Mouse (Mus musculus) adrenal gland, postnatal 36 days (tissue): Measurements from ENCODE around the gene Rbm44. TPM values are rescaled to one million over a fixed set of nuclear protein-coding genes. Genes with fewer than 3 reads are reported as not detected.

ENCODE experiments used
- DNase-seq, 2 experiments: peaks; one replicate each; pipeline ENCODE4 v3.0.0; 2021; ENCODE audit warnings: mixed read lengths in 1 of 2
- total RNA-seq, 2 experiments: library from RNA; stranded (reverse); gene quantifications; 2 replicates each; pipeline ENCODE4 v1.2.3; 2021

Rbm44 gene
- total RNA-seq, 2 experiments from 2014 or later = not detected

DNA sequence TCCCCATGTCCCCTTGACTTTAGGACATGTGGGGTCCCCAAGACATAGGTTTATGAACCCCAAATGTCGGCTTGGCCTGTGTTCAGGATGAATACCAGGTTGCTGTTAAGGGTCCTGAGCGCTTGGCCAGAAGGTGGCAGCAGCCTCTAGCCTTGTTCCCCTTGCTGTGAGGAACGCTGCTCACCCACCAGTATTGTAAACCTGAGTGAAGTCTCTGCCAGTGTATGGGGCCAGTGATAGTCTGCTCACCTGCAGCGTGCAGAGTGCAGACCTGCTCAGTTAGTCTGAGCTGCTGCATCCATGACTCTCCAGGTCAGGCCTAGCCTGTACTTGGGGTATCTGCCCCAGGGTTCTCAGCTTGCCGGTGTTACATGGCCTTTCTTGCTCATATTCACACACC is 34.2 kb downstream of the Rbm44 start:
- DNase-seq = peak; percentile 64 to 79

GRCm38 (mm10) chr1:91179533-91180173 is 34.8 kb downstream of the Rbm44 start, which contains the start of gene Ramp1:
Gene Ramp1, plus strand, starts transcription at chr1:91179822.
- DNase-seq = peak; percentile 48 to 65

DNA sequence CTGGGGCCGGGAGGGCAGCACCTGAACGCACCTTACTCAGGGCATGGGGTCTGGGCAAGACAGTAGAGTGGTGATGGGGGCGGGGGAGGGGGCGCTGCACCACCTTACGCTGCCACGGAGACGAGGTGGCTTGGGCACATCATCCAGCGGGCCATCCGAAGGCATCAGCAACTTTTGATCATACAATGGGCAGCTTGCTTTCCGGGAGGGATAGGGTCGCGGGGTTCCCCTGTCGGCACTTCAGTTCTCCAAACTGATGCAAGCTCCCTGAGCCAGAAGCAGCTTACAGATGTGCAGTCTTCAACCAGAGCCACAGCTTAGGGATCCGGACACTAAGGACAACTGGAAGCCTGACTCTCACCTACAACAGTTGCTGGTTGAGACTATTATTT is 35.3 kb downstream of the Rbm44 start:
- DNase-seq = no peak

DNA sequence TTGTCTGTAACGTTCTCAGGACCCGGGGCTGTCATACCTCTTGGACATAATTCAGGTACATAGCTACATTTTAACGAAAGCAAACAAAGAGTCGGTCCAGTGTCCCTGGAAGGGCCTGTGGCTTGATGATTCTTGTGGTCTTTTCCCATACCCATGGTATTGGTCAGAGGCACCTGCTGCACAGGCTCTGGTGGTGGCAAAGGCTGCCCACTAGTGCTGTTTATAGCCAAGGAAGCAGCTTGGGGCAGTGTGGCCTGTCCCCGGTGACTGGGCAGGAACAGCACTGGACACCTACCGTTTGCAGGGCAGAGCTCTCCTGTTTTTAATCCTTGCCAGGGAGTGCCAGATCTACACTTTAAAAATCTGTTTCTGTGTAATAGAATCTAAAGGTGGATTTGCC is 35.8 kb downstream of the Rbm44 start:
- no peak for DNase-seq

GRCm38 (mm10) chr1:91181261-91181660 is 36.4 kb downstream of the Rbm44 start:
- no peak for DNase-seq

GRCm38 (mm10) chr1:91181784-91182450 is 37.0 kb downstream of the Rbm44 start:
- no peak for DNase-seq

DNA sequence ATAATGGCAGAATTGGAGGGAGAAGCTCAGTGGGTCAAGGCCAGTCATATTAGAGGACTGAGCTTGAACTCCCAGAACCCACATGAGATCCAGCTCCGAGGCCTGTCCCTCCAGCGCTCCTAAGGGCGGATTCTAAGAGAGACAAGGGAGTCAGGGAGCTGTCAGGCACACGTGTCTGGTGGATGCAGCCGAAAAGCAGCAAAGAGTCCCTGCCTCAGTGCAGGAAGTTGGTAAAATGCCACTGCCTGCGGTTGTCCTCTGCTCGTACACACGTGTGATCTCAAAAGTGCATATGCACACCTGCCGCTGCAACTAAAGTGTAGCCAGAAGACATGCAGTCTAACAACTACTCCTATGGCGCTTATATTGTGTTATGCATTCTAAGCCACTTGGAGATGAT is 38.4 kb downstream of the Rbm44 start:
- no peak for DNase-seq

- DNase-seq = no peak
Measured at GRCm38 (mm10) chr1:91186677-91187076, 41.8 kb downstream of the Rbm44 start.

DNA sequence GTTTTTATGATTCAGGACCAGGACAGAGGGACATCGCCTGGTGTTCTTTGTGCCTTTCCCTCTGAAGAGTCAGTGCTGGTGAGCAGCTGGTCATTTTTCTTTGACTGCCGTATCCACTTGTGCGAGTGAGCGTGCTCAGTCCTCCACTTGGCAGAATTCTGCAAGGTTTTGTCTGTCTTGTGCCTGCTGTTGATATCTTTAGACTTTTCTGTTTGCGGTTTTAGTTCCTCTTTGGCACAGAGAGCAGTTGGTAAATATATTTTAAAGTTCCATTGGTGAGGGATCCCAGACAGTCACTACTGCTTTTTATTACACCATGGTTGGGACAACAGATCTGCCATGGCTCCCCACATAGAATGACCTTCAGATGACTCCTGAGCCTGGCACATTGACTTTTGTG is 42.4 kb downstream of the Rbm44 start:
- DNase-seq = no peak

GRCm38 (mm10) chr1:91187786-91188640 is 43.1 kb downstream of the Rbm44 start:
- DNase-seq = no peak

DNA sequence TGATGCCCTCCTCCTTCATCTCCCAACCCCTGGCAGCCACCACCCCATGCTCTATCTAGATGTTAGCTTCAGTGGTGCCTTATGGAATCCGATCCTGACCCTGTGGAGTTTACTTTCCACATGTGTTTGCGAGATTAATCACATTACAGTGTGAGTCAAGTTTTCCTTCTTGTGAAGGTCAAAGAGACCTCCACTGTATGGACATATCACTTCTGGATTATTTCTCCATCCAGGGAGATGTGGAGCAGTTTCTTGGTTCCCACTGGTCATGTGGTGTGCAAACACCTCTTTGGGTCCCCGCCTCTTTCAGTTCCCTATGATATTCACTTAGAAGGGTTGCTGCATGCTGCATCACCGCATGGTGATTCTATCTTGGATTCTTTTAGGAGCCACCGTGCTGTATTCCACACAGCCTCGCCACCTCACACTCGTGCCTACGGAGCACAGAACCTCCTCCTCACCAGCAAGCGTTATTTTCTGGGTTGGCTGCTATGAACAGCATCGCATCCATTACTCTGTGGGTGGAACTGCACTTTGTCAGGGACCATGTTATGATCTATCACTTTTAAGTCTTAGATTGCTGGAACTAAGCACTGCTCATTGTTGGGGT is 44.1 kb downstream of the Rbm44 start:
- DNase-seq = no peak

- DNase-seq = no peak
Measured at GRCm38 (mm10) chr1:91192184-91192583, 47.3 kb downstream of the Rbm44 start.

- no peak for DNase-seq
Measured at GRCm38 (mm10) chr1:91193242-91193641, 48.4 kb downstream of the Rbm44 start.

GRCm38 (mm10) chr1:91193680-91194079 is 48.8 kb downstream of the Rbm44 start:
- no peak for DNase-seq

DNA sequence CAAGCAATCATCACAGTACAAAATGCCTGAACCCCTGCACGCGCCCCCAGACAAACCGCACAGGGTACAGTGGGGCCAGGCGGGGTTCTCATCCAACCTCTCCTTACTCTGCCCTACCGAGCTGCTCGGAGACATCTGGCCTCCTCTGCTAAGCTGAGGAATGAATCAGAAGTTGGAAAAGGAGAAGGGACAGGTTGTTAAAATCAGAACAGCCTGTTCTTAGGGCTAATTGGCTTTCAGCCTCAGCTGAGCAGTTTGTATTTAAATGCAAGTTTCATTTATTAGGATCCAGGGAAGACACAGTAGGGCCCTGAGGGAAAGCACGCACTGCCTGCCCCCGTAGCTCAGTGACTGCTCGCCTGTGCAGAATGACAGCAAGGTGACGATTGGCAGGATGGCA is 54.9 kb downstream of the Rbm44 start:
- no peak for DNase-seq

- DNase-seq = no peak
Measured at GRCm38 (mm10) chr1:91201122-91201521, 56.2 kb downstream of the Rbm44 start.

GRCm38 (mm10) chr1:91204221-91204765 is 59.4 kb downstream of the Rbm44 start:
- no peak for DNase-seq

- no peak for DNase-seq
Measured at GRCm38 (mm10) chr1:91205651-91206050, 60.8 kb downstream of the Rbm44 start.

DNA sequence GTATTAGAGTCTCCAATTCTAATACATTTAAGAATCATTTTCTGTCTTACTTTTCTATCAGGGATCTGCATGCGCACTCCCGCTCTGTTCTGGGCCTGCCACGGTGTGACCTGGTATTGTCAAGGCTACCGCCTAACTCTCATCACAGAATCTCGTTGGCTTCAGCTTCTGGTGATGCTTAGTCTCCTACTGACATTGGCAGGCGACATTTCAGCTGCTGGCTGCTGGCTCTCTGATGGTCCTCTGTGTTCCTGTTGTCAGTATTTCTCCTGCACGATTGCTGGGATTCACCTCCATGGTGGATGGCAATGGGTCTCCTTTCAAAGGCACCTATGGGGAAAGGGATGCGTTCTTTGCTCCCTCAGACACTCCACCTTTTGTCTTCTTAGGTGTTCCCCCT is 61.4 kb downstream of the Rbm44 start:
- no peak for DNase-seq

DNA sequence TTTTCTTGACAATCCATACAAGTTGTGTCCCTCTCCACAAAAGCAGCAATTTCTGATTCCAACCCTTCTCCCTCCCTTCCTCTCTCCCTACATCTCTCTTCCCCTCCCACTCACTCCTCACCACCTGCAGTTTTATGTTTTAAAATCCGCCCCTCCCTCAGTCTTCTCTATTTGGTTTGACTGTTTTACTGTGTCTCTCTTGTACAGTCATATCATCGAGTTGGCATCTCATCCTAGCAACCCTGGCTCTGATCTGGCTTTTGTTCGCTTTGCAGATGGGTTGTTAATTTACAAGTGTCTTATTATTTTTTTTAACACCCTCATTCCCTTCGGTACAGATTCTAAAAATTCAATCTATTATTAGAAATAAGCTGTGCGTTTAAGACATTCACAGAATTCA is 62.0 kb downstream of the Rbm44 start:
- DNase-seq = no peak

GRCm38 (mm10) chr1:91207334-91208074 is 62.6 kb downstream of the Rbm44 start:
- peak; percentile 7 to 38 for DNase-seq

GRCm38 (mm10) chr1:91209343-91209742 is 64.5 kb downstream of the Rbm44 start:
- DNase-seq = peak in 1 of 2 experiments; percentile 14
